21 mouse cellular contexts compared by ENCODE assay signal in genomic region chr17:45971800-45972199, GRCm38 (mm10).
A peak's percentile ranks its signal among the peaks of the same experiment; 100 is the strongest.
DNase-seq lines count a peak whose midpoint lies in the region; ATAC-seq lines count a peak whose summit lies in the region.
"Had no signal": no experiment of that assay in that cellular context is flagged by ENCODE, and none has a peak within 500 bp of the region (broad histone marks: within the 10 kb centered on the region; RNA-seq: fewer than 3 reads in every experiment).

No protein-coding gene starts in this region.

- ATAC-seq in liver, embryonic 12.5 days = no peak
- ATAC-seq in liver, embryonic 11.5 days (replicated peaks; ENCODE audit: low FRiP score) = no peak
- ATAC-seq in midbrain, embryonic 11.5 days (ENCODE audit: low FRiP score) = no peak
- ATAC-seq in midbrain, embryonic 13.5 days = no peak
- ATAC-seq in stomach, embryonic 14.5 days (ENCODE audit: insufficient number of reproducible peaks, insufficient read depth, low FRiP score, low read depth) = no peak
- ATAC-seq in hindbrain, embryonic 13.5 days (ENCODE audit: low FRiP score) = no peak
- ATAC-seq in hindbrain, embryonic 14.5 days (ENCODE audit: low FRiP score) = no peak
- ATAC-seq: forebrain, embryonic 16.5 days; midbrain, embryonic 16.5 days had no signal

- H3K4me1 ChIP-seq in liver, embryonic 12.5 days = peaks cover 53% of the 10 kb centered on the region
- H3K4me1 ChIP-seq in liver, embryonic 11.5 days (replicated peaks; ENCODE audit: control insufficient read depth, insufficient read depth, low read length) = peaks cover 32% of the 10 kb centered on the region
- H3K4me1 ChIP-seq in midbrain, embryonic 11.5 days (ENCODE audit: control insufficient read depth, insufficient read depth, low read length) = no peaks in the 10 kb centered on the region
- peaks cover 3% of the 10 kb centered on the region for H3K4me1 ChIP-seq in midbrain, embryonic 13.5 days (replicated peaks)
- H3K4me1 ChIP-seq in stomach, embryonic 14.5 days (ENCODE audit: control insufficient read depth, insufficient read depth, low read length) = peaks cover 15% of the 10 kb centered on the region
- H3K4me1 ChIP-seq in hindbrain, embryonic 13.5 days (replicated peaks) = 0 out of 2 replicates have a peak, but pooled peaks cover 2% of the 10 kb centered on the region
- H3K4me1 ChIP-seq in hindbrain, embryonic 14.5 days (replicated peaks; ENCODE audit: control insufficient read depth, insufficient read depth, low read length) = no peaks in the 10 kb centered on the region
- H3K4me1 ChIP-seq: neural tube, embryonic 13.5 days had no signal

- no peaks in the 10 kb centered on the region for H3K9me3 ChIP-seq in liver, embryonic 12.5 days (replicated peaks)
- no peaks in the 10 kb centered on the region for H3K9me3 ChIP-seq in liver, embryonic 11.5 days (ENCODE audit: control insufficient read depth, low read length)
- H3K9me3 ChIP-seq in midbrain, embryonic 11.5 days (ENCODE audit: control insufficient read depth, low read length) = no peaks in the 10 kb centered on the region
- H3K9me3 ChIP-seq in midbrain, embryonic 13.5 days = no peaks in the 10 kb centered on the region
- H3K9me3 ChIP-seq in stomach, embryonic 14.5 days (ENCODE audit: control insufficient read depth, low read depth, low read length) = no peaks in the 10 kb centered on the region; the same call in 1 of the 2 replicates
- no peaks in the 10 kb centered on the region for H3K9me3 ChIP-seq in hindbrain, embryonic 13.5 days
- no peaks in the 10 kb centered on the region for H3K9me3 ChIP-seq in hindbrain, embryonic 14.5 days (ENCODE audit: control insufficient read depth, low read length)
- H3K9me3 ChIP-seq: embryonic facial prominence, embryonic 10.5 days; forebrain, embryonic 10.5 days; hindbrain, embryonic 12.5 days; limb, embryonic 12.5 days; neural tube, embryonic 13.5 days had no signal

- no peak overlapping the region for H3K4me3 ChIP-seq in liver, embryonic 12.5 days
- no peak overlapping the region for H3K4me3 ChIP-seq in liver, embryonic 11.5 days (ENCODE audit: low read depth, low read length)
- no peak overlapping the region for H3K4me3 ChIP-seq in midbrain, embryonic 11.5 days (ENCODE audit: low read depth, low read length)
- H3K4me3 ChIP-seq in midbrain, embryonic 13.5 days (replicated peaks) = no peak overlapping the region
- no peak overlapping the region for H3K4me3 ChIP-seq in stomach, embryonic 14.5 days (ENCODE audit: low read depth, low read length)
- no peak overlapping the region for H3K4me3 ChIP-seq in hindbrain, embryonic 13.5 days
- no peak overlapping the region for H3K4me3 ChIP-seq in hindbrain, embryonic 14.5 days (replicated peaks; ENCODE audit: low read length)
- H3K4me3 ChIP-seq: embryonic facial prominence, embryonic 10.5 days; forebrain, embryonic 10.5 days; hindbrain, embryonic 12.5 days; limb, embryonic 12.5 days; myocyte; neural tube, embryonic 13.5 days had no signal

- no peaks in the 10 kb centered on the region for H3K36me3 ChIP-seq in liver, embryonic 12.5 days
- H3K36me3 ChIP-seq in liver, embryonic 11.5 days (ENCODE audit: control insufficient read depth, insufficient read depth, low read length) = no peaks in the 10 kb centered on the region
- no peaks in the 10 kb centered on the region for H3K36me3 ChIP-seq in midbrain, embryonic 11.5 days (ENCODE audit: control insufficient read depth, insufficient read depth, low read length)
- no peaks in the 10 kb centered on the region for H3K36me3 ChIP-seq in midbrain, embryonic 13.5 days
- H3K36me3 ChIP-seq in stomach, embryonic 14.5 days (ENCODE audit: control insufficient read depth, insufficient read depth, low read length) = no peaks in the 10 kb centered on the region
- H3K36me3 ChIP-seq in hindbrain, embryonic 13.5 days = no peaks in the 10 kb centered on the region
- H3K36me3 ChIP-seq in hindbrain, embryonic 14.5 days (replicated peaks; ENCODE audit: control insufficient read depth, insufficient read depth) = no peaks in the 10 kb centered on the region
- H3K36me3 ChIP-seq: embryonic facial prominence, embryonic 10.5 days; forebrain, embryonic 10.5 days; hindbrain, embryonic 12.5 days; limb, embryonic 12.5 days; neural tube, embryonic 13.5 days had no signal

- H3K4me2 ChIP-seq in liver, embryonic 12.5 days = no peak overlapping the region
- H3K4me2 ChIP-seq in liver, embryonic 11.5 days = no peak overlapping the region
- no peak overlapping the region for H3K4me2 ChIP-seq in midbrain, embryonic 11.5 days
- no peak overlapping the region for H3K4me2 ChIP-seq in midbrain, embryonic 13.5 days (replicated peaks)
- no peak overlapping the region for H3K4me2 ChIP-seq in stomach, embryonic 14.5 days (replicated peaks; ENCODE audit: low read depth, low read length)
- H3K4me2 ChIP-seq in hindbrain, embryonic 13.5 days = no peak overlapping the region
- H3K4me2 ChIP-seq in hindbrain, embryonic 14.5 days (replicated peaks) = no peak overlapping the region
- H3K4me2 ChIP-seq: hindbrain, embryonic 12.5 days; limb, embryonic 12.5 days; neural tube, embryonic 13.5 days had no signal

- 77% methylated on average over 6 of the region's 6 CpGs for WGBS in liver, embryonic 12.5 days (ENCODE audit: insufficient replicate concordance)
- WGBS in liver, embryonic 11.5 days = 81% methylated on average over 6 of the region's 6 CpGs
- WGBS in midbrain, embryonic 11.5 days = 83% methylated on average over 6 of the region's 6 CpGs
- WGBS in midbrain, embryonic 13.5 days = 86% methylated on average over 6 of the region's 6 CpGs
- 84% methylated on average over 6 of the region's 6 CpGs for WGBS in stomach, embryonic 14.5 days
- whole genome bisulfite sequencing in hindbrain, embryonic 13.5 days = 87% methylated on average over 6 of the region's 6 CpGs
- WGBS in hindbrain, embryonic 14.5 days = 90% methylated on average over 6 of the region's 6 CpGs

- H3K27me3 ChIP-seq in liver, embryonic 12.5 days (replicated peaks) = 0 out of 2 replicates have a peak, but pooled peaks cover 2% of the 10 kb centered on the region
- no peaks in the 10 kb centered on the region for H3K27me3 ChIP-seq in liver, embryonic 11.5 days (replicated peaks; ENCODE audit: control insufficient read depth, insufficient read depth, low read length)
- no peaks in the 10 kb centered on the region for H3K27me3 ChIP-seq in midbrain, embryonic 11.5 days (ENCODE audit: control insufficient read depth, insufficient read depth, low read length)
- no peaks in the 10 kb centered on the region for H3K27me3 ChIP-seq in midbrain, embryonic 13.5 days
- no peaks in the 10 kb centered on the region for H3K27me3 ChIP-seq in stomach, embryonic 14.5 days (ENCODE audit: control insufficient read depth, insufficient read depth, low read length)
- no peaks in the 10 kb centered on the region for H3K27me3 ChIP-seq in hindbrain, embryonic 13.5 days
- H3K27me3 ChIP-seq in hindbrain, embryonic 14.5 days (ENCODE audit: control insufficient read depth, insufficient read depth, low read length) = no peaks in the 10 kb centered on the region
- H3K27me3 ChIP-seq: hindbrain, embryonic 12.5 days; limb, embryonic 12.5 days; neural tube, embryonic 13.5 days had no signal

- no peak overlapping the region for H3K9ac ChIP-seq in liver, embryonic 12.5 days
- H3K9ac ChIP-seq in liver, embryonic 11.5 days (ENCODE audit: low read depth, low read length) = no peak overlapping the region
- H3K9ac ChIP-seq in midbrain, embryonic 11.5 days (ENCODE audit: low read length) = no peak overlapping the region
- H3K9ac ChIP-seq in midbrain, embryonic 13.5 days (replicated peaks) = no peak overlapping the region
- no peak overlapping the region for H3K9ac ChIP-seq in stomach, embryonic 14.5 days (replicated peaks; ENCODE audit: low read depth, low read length)
- no peak overlapping the region for H3K9ac ChIP-seq in hindbrain, embryonic 13.5 days
- no peak overlapping the region for H3K9ac ChIP-seq in hindbrain, embryonic 14.5 days
- H3K9ac ChIP-seq: hindbrain, embryonic 12.5 days; limb, embryonic 12.5 days; neural tube, embryonic 13.5 days had no signal

- 0 out of 2 replicates have a peak overlapping the region, but pooled peaks have one; percentile 73 for H3K27ac ChIP-seq in liver, embryonic 12.5 days
- no peak overlapping the region for H3K27ac ChIP-seq in liver, embryonic 11.5 days (ENCODE audit: low read depth, low read length)
- no peak overlapping the region for H3K27ac ChIP-seq in midbrain, embryonic 11.5 days (ENCODE audit: low read depth, low read length)
- H3K27ac ChIP-seq in midbrain, embryonic 13.5 days = no peak overlapping the region
- H3K27ac ChIP-seq in stomach, embryonic 14.5 days (ENCODE audit: low read length) = peak overlapping the region; percentile 48; the same call in 1 of the 2 replicates
- H3K27ac ChIP-seq in hindbrain, embryonic 13.5 days = no peak overlapping the region
- no peak overlapping the region for H3K27ac ChIP-seq in hindbrain, embryonic 14.5 days
- H3K27ac ChIP-seq: hindbrain, embryonic 12.5 days; limb, embryonic 12.5 days; neural tube, embryonic 13.5 days had no signal

- no peak for DNase-seq in liver, embryonic 11.5 days (ENCODE audit: low spot score)
- DNase-seq in midbrain, embryonic 11.5 days (ENCODE audit: low spot score, missing footprints) = peak; percentile 21
- no peak for DNase-seq in hindbrain, embryonic 14.5 days (ENCODE audit: low spot score)
- DNase-seq: adrenal gland, postnatal 36 days; cerebellum, adult 9-10 months; gastrocnemius, postnatal 25 days; heart, adult 18-20 months; lung, postnatal 14 days; right cerebral cortex, postnatal 4 days had no signal

Comparison
In these comparisons a context has a peak if more than half of its experiments do, and no peak if none do; other contexts are left out.
1. H3K27ac ChIP-seq: peak in liver, embryonic 12.5 days (single experiment) and stomach, embryonic 14.5 days (single experiment); none in liver, embryonic 11.5 days (single experiment), midbrain, embryonic 11.5 days (single experiment), midbrain, embryonic 13.5 days (single experiment), hindbrain, embryonic 13.5 days (single experiment) and hindbrain, embryonic 14.5 days (single experiment).